Mouse (Mus musculus) stomach, postnatal 0 days (tissue): Measurements from ENCODE around the gene Golph3.

Experiments used
- CTCF ChIP-seq: IDR thresholded peaks from 2 replicates; pipeline ENCODE4 v1.5.1; 2016; ENCODE audit warnings: antibody characterized with exemption, low read depth, mild to moderate bottlenecking, moderate library complexity
- EP300 ChIP-seq: optimal IDR thresholded peaks from 2 replicates; pipeline ENCODE3; 2016; ENCODE audit warnings: antibody characterized with exemption

DNA sequence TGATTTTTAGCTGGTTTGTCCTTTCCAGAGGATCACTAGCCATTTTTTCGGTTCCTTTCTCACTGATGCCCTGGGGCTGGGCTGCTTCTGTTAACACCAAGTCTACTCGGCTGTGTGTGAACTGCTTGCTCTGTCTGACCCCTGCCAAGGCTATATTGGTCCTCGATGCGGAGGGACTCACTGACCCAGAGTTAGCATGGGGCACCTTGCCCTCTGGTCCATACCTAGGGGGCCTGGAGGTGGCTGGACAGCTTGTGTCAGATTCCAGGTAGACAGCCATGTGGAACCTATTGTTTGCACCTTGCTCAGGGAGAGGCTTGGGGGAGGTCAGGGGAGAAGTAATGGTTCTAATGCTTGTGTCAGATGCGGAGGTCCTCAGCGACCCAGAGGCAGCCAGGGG, 52.7 kb downstream of the Golph3 start:
- TF ChIP-seq CTCF, result no peak
- no peak for TF ChIP-seq EP300
